Mouse (Mus musculus): ENCODE results near the gene Bnc2. TPM values are rescaled to one million over a fixed set of nuclear protein-coding genes. Genes with fewer than 3 reads are reported as not detected.

The Bnc2 gene
- polyA plus RNA-seq, 1 experiment: 1.1 TPM

GRCm38 (mm10) chr4:84228551-84228950 lies 446.5 kb downstream of the Bnc2 start:
- Histone ChIP-seq H3K4me1 (ENCODE audit: control insufficient read depth, insufficient read depth, insufficient read length, low read length) (no peaks in the 10 kb centered on the region), H3K27ac (ENCODE audit: insufficient read depth, low read depth, low read length) (no peak overlapping the region), H3K4me3 (ENCODE audit: low read depth, low read length) (no peak overlapping the region), H3K36me3 (ENCODE audit: control insufficient read depth, insufficient read depth, low read length) (no peaks in the 10 kb centered on the region), H3K27me3 (ENCODE audit: control insufficient read depth, insufficient read depth, low read length) (no peaks in the 10 kb centered on the region)
- no peak for TF ChIP-seq POLR2A (IDR thresholded peaks at IDR 0.05; ENCODE audit: low read depth, low read length)
- TF ChIP-seq CTCF (IDR thresholded peaks at IDR 0.05; ENCODE audit: extremely low read depth, insufficient read length, insufficient replicate concordance, low read depth, low read length): no peak
- WGBS: 84% methylated on average over 5 of the region's 5 CpGs

Other genes starting within 250 kb of the Bnc2 start
- 0.28 and 0.42 TPM in 2 replicates for gene Cntln, start 209.0 kb upstream of the Bnc2 start, polyA plus RNA-seq (2012; rRNA removed)